Comparison of ENCODE assay signal across 22 mouse cellular contexts in the genomic region with DNA sequence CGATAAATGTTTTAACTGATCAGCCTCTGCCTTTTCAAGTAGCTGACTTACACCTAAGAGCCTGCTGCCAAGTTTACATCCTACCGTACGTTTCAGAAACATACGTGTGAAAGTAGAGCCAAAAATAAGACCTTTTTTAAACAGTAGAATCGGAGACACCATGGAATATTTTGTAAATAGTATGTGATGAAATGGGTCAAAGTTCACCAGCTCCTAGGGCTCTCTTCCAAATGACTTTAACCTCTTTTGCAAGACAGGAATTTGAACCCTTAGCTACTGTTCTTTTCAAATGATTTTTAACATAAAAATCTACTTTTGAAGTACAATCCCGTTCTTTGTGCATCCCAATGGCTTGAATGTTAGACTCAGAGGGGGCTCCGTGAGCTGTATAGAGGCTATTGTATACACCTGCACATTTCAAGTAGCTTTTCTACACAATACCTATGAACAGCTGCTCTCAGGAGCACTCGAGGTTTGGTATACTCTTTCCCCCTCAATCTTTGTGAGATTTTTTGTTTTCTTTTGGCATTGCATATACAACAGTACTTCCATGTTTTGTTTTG.
DNase-seq lines count a peak whose midpoint lies in the region; ATAC-seq and TF ChIP-seq lines count a peak whose summit lies in the region.
"Had no signal": no experiment of that assay in that cellular context is flagged by ENCODE, and none has a peak within 500 bp of the region (broad histone marks: within the 10 kb centered on the region; RNA-seq: fewer than 3 reads in every experiment).

No protein-coding gene starts in this region.

- no peak overlapping the region for H3K4me3 ChIP-seq in kidney, embryonic 15.5 days (replicated peaks)
- no peak overlapping the region for H3K4me3 ChIP-seq in lung, embryonic 14.5 days (ENCODE audit: low read depth, low read length)
- H3K4me3 ChIP-seq in brown adipose tissue, adult 24 weeks (ENCODE audit: insufficient read depth, low read depth, low read length), result no peak overlapping the region
- no peak overlapping the region for H3K4me3 ChIP-seq in heart, embryonic 10.5 days
- H3K4me3 ChIP-seq: forebrain, embryonic 13.5 days; heart, embryonic 15.5 days; liver, embryonic 13.5 days had no signal

- no peaks in the 10 kb centered on the region for H3K9me3 ChIP-seq in kidney, embryonic 15.5 days (replicated peaks)
- no peaks in the 10 kb centered on the region for H3K9me3 ChIP-seq in lung, embryonic 14.5 days (ENCODE audit: low read depth, low read length)
- H3K9me3 ChIP-seq in heart, embryonic 10.5 days, result no peaks in the 10 kb centered on the region
- H3K9me3 ChIP-seq: forebrain, embryonic 13.5 days; heart, embryonic 15.5 days had no signal

- 80% methylated on average over 8 of the region's 8 CpGs for WGBS in kidney, embryonic 15.5 days
- 59% methylated on average over 8 of the region's 8 CpGs for WGBS in lung, embryonic 14.5 days
- WGBS in heart, embryonic 10.5 days, result 84% methylated on average over 8 of the region's 8 CpGs

- DNase-seq in kidney, postnatal 14 days, result peak; percentile 29
- peak; percentile 29 for DNase-seq in lung, embryonic 14.5 days
- no peak for DNase-seq in lung, postnatal 4 days
- DNase-seq in R1 (ENCODE audit: low read depth, low spot score), result peak; percentile 94
- DNase-seq in heart, embryonic 10.5 days (ENCODE audit: low spot score), result no peak
- DNase-seq: adrenal gland, postnatal 10 days; cerebellum, adult 11 months; cerebellum, adult 9-10 months; cerebellum, postnatal 36 days; gastrocnemius, postnatal 10 days; liver, embryonic 13.5 days; midbrain, embryonic 14.5 days; retina, postnatal 1 day; right cerebral cortex, postnatal 14 days; thymus, postnatal 14 days had no signal

- no peak overlapping the region for H3K27ac ChIP-seq in kidney, embryonic 15.5 days
- no peak overlapping the region for H3K27ac ChIP-seq in lung, embryonic 14.5 days (ENCODE audit: low read depth)
- H3K27ac ChIP-seq in brown adipose tissue, adult 24 weeks (replicated peaks; ENCODE audit: low read depth, low read length), result 0 out of 2 replicates have a peak overlapping the region, but pooled peaks have one; percentile 21
- H3K27ac ChIP-seq in heart, embryonic 10.5 days, result no peak overlapping the region
- H3K27ac ChIP-seq: forebrain, embryonic 13.5 days; heart, embryonic 15.5 days; liver, embryonic 13.5 days; macrophage had no signal

- peaks cover 13% of the 10 kb centered on the region for H3K4me1 ChIP-seq in kidney, embryonic 15.5 days
- H3K4me1 ChIP-seq in lung, embryonic 14.5 days (ENCODE audit: insufficient read depth), result no peaks in the 10 kb centered on the region
- H3K4me1 ChIP-seq in brown adipose tissue, adult 24 weeks (ENCODE audit: control insufficient read depth, insufficient read depth, insufficient read length, low read length), result no peaks in the 10 kb centered on the region
- H3K4me1 ChIP-seq in heart, embryonic 10.5 days, result peaks cover 4% of the 10 kb centered on the region; the same call in 1 of the 2 replicates
- H3K4me1 ChIP-seq: forebrain, embryonic 13.5 days; heart, embryonic 15.5 days; liver, embryonic 13.5 days had no signal

- H3K27me3 ChIP-seq in kidney, embryonic 15.5 days, result no peaks in the 10 kb centered on the region
- no peaks in the 10 kb centered on the region for H3K27me3 ChIP-seq in lung, embryonic 14.5 days (ENCODE audit: insufficient read depth, low read length)
- H3K27me3 ChIP-seq in heart, embryonic 10.5 days (ENCODE audit: insufficient read depth, poor library complexity, severe bottlenecking), result no peaks in the 10 kb centered on the region
- H3K27me3 ChIP-seq: forebrain, embryonic 13.5 days; heart, embryonic 15.5 days; liver, embryonic 13.5 days had no signal

- H3K4me2 ChIP-seq in kidney, embryonic 15.5 days, result no peak overlapping the region
- no peak overlapping the region for H3K4me2 ChIP-seq in lung, embryonic 14.5 days
- H3K4me2 ChIP-seq: forebrain, embryonic 13.5 days; heart, embryonic 15.5 days; liver, embryonic 13.5 days had no signal

- H3K9ac ChIP-seq in kidney, embryonic 15.5 days, result no peak overlapping the region
- H3K9ac ChIP-seq in lung, embryonic 14.5 days, result no peak overlapping the region
- H3K9ac ChIP-seq: forebrain, embryonic 13.5 days; heart, embryonic 15.5 days; liver, embryonic 13.5 days had no signal

- no peaks in the 10 kb centered on the region for H3K36me3 ChIP-seq in kidney, embryonic 15.5 days
- H3K36me3 ChIP-seq in lung, embryonic 14.5 days (ENCODE audit: insufficient read depth), result no peaks in the 10 kb centered on the region
- no peaks in the 10 kb centered on the region for H3K36me3 ChIP-seq in heart, embryonic 10.5 days
- H3K36me3 ChIP-seq: heart, embryonic 15.5 days; liver, embryonic 13.5 days had no signal

- ATAC-seq in kidney, embryonic 15.5 days (replicated peaks; ENCODE audit: low FRiP score), result no peak
- no peak for ATAC-seq in lung, embryonic 14.5 days (ENCODE audit: insufficient read depth)
- ATAC-seq: CD4-positive, CD25-positive, alpha-beta regulatory T cell, adult 4 months; forebrain, embryonic 13.5 days; hindbrain, embryonic 16.5 days had no signal

- no peak for TF ChIP-seq CTCF in lung, embryonic 14.5 days (IDR thresholded peaks at IDR 0.05; ENCODE audit: low read depth)

Comparison
In these comparisons a context has a peak if more than half of its experiments do, and no peak if none do; other contexts are left out.
1. DNase-seq: peak in kidney, postnatal 14 days (single experiment), lung, embryonic 14.5 days (single experiment) and R1 (single experiment); none in lung, postnatal 4 days (0 of 2) and heart, embryonic 10.5 days (single experiment).